In the genomic region with DNA sequence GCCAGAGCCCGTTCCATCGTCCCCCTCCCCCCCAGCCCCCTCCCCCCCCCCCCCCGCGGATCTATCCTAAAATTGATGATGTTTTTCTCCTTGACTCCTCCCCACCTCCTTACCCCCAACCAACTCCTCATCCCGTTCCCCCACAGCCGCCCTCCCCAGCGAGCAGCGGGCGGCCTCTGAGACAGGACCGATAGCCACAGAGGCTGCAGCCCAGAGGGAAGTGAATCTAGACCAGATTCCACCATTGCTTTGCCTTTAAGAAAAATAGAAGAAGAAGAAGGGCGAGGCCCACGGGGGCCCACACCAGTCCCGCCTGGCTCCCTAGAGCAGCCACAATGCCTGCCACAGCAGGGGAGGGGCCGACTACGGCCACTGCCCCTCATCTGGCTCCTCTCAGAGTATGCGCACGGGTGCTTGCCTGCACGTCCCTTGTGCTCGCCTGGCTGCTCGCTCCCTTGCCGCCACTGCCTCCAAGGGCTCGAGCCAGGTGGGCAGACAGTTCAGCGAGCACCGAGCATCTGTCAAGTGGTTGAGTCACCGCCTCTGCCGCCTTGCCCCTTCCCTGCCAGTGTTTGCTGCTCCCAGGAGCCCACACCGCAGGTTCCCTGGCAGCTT, we compare ENCODE assay signal across 8 mouse cellular contexts.
DNase-seq lines count a peak whose midpoint lies in the region; ATAC-seq lines count a peak whose summit lies in the region.

No protein-coding gene starts in this region.

- H3K27ac ChIP-seq in embryonic facial prominence, embryonic 10.5 days (replicated peaks) = no peak overlapping the region
- H3K27ac ChIP-seq in intestine, embryonic 15.5 days = no peak overlapping the region
- H3K27ac ChIP-seq in midbrain, embryonic 16.5 days (ENCODE audit: low read length) = no peak overlapping the region

- H3K4me1 ChIP-seq in embryonic facial prominence, embryonic 10.5 days = no peaks in the 10 kb centered on the region
- no peaks in the 10 kb centered on the region for H3K4me1 ChIP-seq in intestine, embryonic 15.5 days (replicated peaks)
- no peaks in the 10 kb centered on the region for H3K4me1 ChIP-seq in midbrain, embryonic 16.5 days (ENCODE audit: control insufficient read depth, insufficient read depth, low read length)

- peak overlapping the region; percentile 46 for H3K4me3 ChIP-seq in embryonic facial prominence, embryonic 10.5 days
- peak overlapping the region; percentile 12; the same call in 1 of the 2 replicates for H3K4me3 ChIP-seq in intestine, embryonic 15.5 days (replicated peaks)
- peak overlapping the region; percentile 36 for H3K4me3 ChIP-seq in midbrain, embryonic 16.5 days (ENCODE audit: low read depth, low read length)

- intact Hi-C loops in left cerebral cortex, postnatal 4 days (cut with DNase I) = no loop called here

- H3K36me3 ChIP-seq in embryonic facial prominence, embryonic 10.5 days (replicated peaks) = no peaks in the 10 kb centered on the region
- H3K36me3 ChIP-seq in intestine, embryonic 15.5 days = no peaks in the 10 kb centered on the region
- no peaks in the 10 kb centered on the region for H3K36me3 ChIP-seq in midbrain, embryonic 16.5 days (ENCODE audit: control insufficient read depth, insufficient read depth, low read length)

- 45% methylated on average over 25 of the region's 27 CpGs for WGBS in embryonic facial prominence, embryonic 10.5 days
- WGBS in intestine, embryonic 15.5 days = 49% methylated on average over 23 of the region's 27 CpGs
- WGBS in midbrain, embryonic 16.5 days = 44% methylated on average over 23 of the region's 27 CpGs

- H3K4me2 ChIP-seq in intestine, embryonic 15.5 days (replicated peaks) = peak overlapping the region; percentile 54
- H3K4me2 ChIP-seq in midbrain, embryonic 16.5 days (ENCODE audit: low read length) = peak overlapping the region; percentile 44

- H3K9me3 ChIP-seq in embryonic facial prominence, embryonic 10.5 days = peaks cover 5% of the 10 kb centered on the region; the same call in 1 of the 2 replicates
- no peaks in the 10 kb centered on the region for H3K9me3 ChIP-seq in intestine, embryonic 15.5 days
- H3K9me3 ChIP-seq in midbrain, embryonic 16.5 days (replicated peaks; ENCODE audit: control insufficient read depth, low read length, poor library complexity, severe bottlenecking) = peaks cover 2% of the 10 kb centered on the region; the same call in 1 of the 2 replicates

- no peak overlapping the region for H3K9ac ChIP-seq in intestine, embryonic 15.5 days
- peak overlapping the region; percentile 52 for H3K9ac ChIP-seq in midbrain, embryonic 16.5 days (ENCODE audit: low read depth, low read length)

- DNase-seq in left cerebral cortex, postnatal 4 days = peak; percentile 3
- DNase-seq in left cerebral cortex, adult 9 months (ENCODE audit: low spot score in 2 of 2) = no peak
- DNase-seq in embryonic facial prominence, embryonic 10.5 days (ENCODE audit: low spot score) = peak; percentile 11
- no peak for DNase-seq in adrenal gland, postnatal 4 days (ENCODE audit: low spot score in 2 of 2)
- no peak for DNase-seq in adipocyte (ENCODE audit: low spot score)

- peak; percentile 59 for ATAC-seq in intestine, embryonic 15.5 days
- peak; percentile 81 for ATAC-seq in midbrain, embryonic 16.5 days
- ATAC-seq in megakaryocyte progenitor cell, adult 5-6 weeks (replicated peaks; ENCODE audit: poor library complexity) = no peak

- H3K27me3 ChIP-seq in embryonic facial prominence, embryonic 10.5 days (replicated peaks; ENCODE audit: low read depth, poor library complexity, severe bottlenecking) = no peaks in the 10 kb centered on the region
- no peaks in the 10 kb centered on the region for H3K27me3 ChIP-seq in intestine, embryonic 15.5 days (replicated peaks)
- no peaks in the 10 kb centered on the region for H3K27me3 ChIP-seq in midbrain, embryonic 16.5 days (ENCODE audit: control insufficient read depth, insufficient read depth, low read depth, low read length)

Comparison
In these comparisons a context has a peak if more than half of its experiments do, and no peak if none do; other contexts are left out.
1. DNase-seq: peak in left cerebral cortex, postnatal 4 days (single experiment) and embryonic facial prominence, embryonic 10.5 days (single experiment); none in left cerebral cortex, adult 9 months (0 of 2), adrenal gland, postnatal 4 days (0 of 2) and adipocyte (single experiment).
2. Peak in every context shown above with its lines, with median percentiles within 50 percentile points of each other: H3K4me3 ChIP-seq.